Mouse (Mus musculus): Measurements from ENCODE around the gene Kifc3. TPM values are rescaled to one million over a fixed set of nuclear protein-coding genes. Genes with fewer than 3 reads are reported as not detected.

The Kifc3 gene
- total and polyA plus RNA-seq, 3 experiments: 0.16 TPM; not detected in 2

GRCm38 (mm10) chr8:95146044-95146745, 56.4 kb downstream of the Kifc3 start:
- DNase-seq (ENCODE audit: low spot score): no peak
- Histone ChIP-seq H3K4me1 (ENCODE audit: insufficient read depth, low read depth, low read length) (no peaks in the 10 kb centered on the region), H3K27me3 (ENCODE audit: insufficient read depth, low read length) (peaks cover 38% of the 10 kb centered on the region), H3K9me3 (replicated peaks) (no peaks in the 10 kb centered on the region), H3K36me3 (replicated peaks) (no peaks in the 10 kb centered on the region), H3K4me3 (ENCODE audit: low read depth, low read length) (no peak overlapping the region)
- TF ChIP-seq CTCF (IDR thresholded peaks at IDR 0.05; ENCODE audit: low read depth, low read length) (no peak), POLR2AphosphoS5 (IDR thresholded peaks at IDR 0.05; ENCODE audit: insufficient replicate concordance, low read depth, low read length) (no peak), GATA2 (IDR thresholded peaks at IDR 0.05; ENCODE audit: borderline replicate concordance, low read depth, low read length) (no peak), TAL1 (conservative IDR thresholded peaks at IDR 0.05; ENCODE audit: low read depth, low read length) (no peak), GATA1 (IDR thresholded peaks at IDR 0.05; ENCODE audit: borderline replicate concordance, low read length) (no peak)
- no peak for ATAC-seq (ENCODE audit: extremely low read depth, insufficient number of reproducible peaks, low FRiP score, poor library complexity, severe bottlenecking)

- ATAC-seq (ENCODE audit: extremely low read depth, insufficient number of reproducible peaks, low FRiP score, poor library complexity, severe bottlenecking): no peak
- no peak overlapping the region for H3K4me3 ChIP-seq (ENCODE audit: low read depth, low read length)
- H3K27me3 ChIP-seq (ENCODE audit: insufficient read depth, low read length): peaks cover 31% of the 10 kb centered on the region
- no peak for DNase-seq (ENCODE audit: low spot score)
- H3K9me3 ChIP-seq (replicated peaks): no peaks in the 10 kb centered on the region
- no peaks in the 10 kb centered on the region for H3K36me3 ChIP-seq (replicated peaks)
- H3K4me1 ChIP-seq (ENCODE audit: insufficient read depth, low read depth, low read length): no peaks in the 10 kb centered on the region
- TF ChIP-seq GATA2 (IDR thresholded peaks at IDR 0.05; ENCODE audit: borderline replicate concordance, low read depth, low read length) (no peak), POLR2AphosphoS5 (IDR thresholded peaks at IDR 0.05; ENCODE audit: insufficient replicate concordance, low read depth, low read length) (no peak), TAL1 (conservative IDR thresholded peaks at IDR 0.05; ENCODE audit: low read depth, low read length) (no peak), CTCF (IDR thresholded peaks at IDR 0.05; ENCODE audit: low read depth, low read length) (no peak)
Measured at GRCm38 (mm10) chr8:95144631-95145015, 58.0 kb downstream of the Kifc3 start.

DNA sequence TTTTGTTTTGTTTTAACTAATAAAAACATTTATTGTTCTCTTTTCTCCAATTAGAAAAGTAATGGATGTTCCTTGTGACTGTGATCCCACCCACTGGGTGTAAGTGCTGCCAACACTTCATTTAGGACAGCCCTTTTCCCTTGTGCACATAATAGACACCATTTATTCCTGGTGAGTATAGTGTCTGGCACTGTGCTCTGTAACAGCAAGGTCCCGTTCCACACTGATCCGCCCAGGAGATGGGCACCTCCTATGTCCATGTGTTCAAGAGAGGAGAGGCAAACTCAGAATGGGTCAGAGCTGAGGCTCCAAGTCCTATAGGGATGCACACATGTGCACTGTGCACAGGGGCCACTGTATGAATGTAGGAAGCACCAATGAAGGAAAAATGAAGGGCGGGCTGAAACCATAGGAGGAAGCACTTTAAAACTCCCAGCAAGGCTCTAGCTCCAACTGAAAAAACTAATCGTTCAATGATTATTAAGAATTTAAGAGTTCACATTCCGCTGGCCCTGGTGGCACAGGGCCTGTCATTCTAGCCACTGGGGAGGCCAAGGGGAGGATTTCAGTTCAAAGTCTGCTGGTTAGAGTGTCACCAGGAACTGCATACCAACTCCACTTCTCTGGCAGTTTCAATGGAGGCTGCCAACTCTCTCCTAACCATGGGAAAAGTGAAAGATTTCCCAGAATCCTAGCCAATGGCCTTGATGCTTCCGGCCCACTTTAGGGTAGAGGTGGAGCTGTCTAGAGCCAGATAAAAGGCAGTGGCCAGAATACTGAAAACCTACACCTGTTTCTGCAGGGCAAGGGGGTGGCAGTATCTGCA, 58.6 kb downstream of the Kifc3 start:
- no peaks in the 10 kb centered on the region for H3K36me3 ChIP-seq (replicated peaks)
- peaks cover 28% of the 10 kb centered on the region for H3K27me3 ChIP-seq (ENCODE audit: insufficient read depth, low read length)
- H3K9me3 ChIP-seq (replicated peaks): no peaks in the 10 kb centered on the region
- ATAC-seq (ENCODE audit: extremely low read depth, insufficient number of reproducible peaks, low FRiP score, poor library complexity, severe bottlenecking): no peak
- no peak for TF ChIP-seq TAL1 (conservative IDR thresholded peaks at IDR 0.05; ENCODE audit: low read depth, low read length)
- TF ChIP-seq POLR2AphosphoS5 (IDR thresholded peaks at IDR 0.05; ENCODE audit: insufficient replicate concordance, low read depth, low read length): no peak
- TF ChIP-seq GATA2 (IDR thresholded peaks at IDR 0.05; ENCODE audit: borderline replicate concordance, low read depth, low read length): no peak
- no peak for TF ChIP-seq CTCF (IDR thresholded peaks at IDR 0.05; ENCODE audit: low read depth, low read length)
- TF ChIP-seq GATA1 (IDR thresholded peaks at IDR 0.05; ENCODE audit: borderline replicate concordance, low read length): no peak
- H3K4me1 ChIP-seq (ENCODE audit: insufficient read depth, low read depth, low read length): no peaks in the 10 kb centered on the region
- DNase-seq (ENCODE audit: low spot score): no peak
- H3K4me3 ChIP-seq (ENCODE audit: low read depth, low read length): no peak overlapping the region

DNA sequence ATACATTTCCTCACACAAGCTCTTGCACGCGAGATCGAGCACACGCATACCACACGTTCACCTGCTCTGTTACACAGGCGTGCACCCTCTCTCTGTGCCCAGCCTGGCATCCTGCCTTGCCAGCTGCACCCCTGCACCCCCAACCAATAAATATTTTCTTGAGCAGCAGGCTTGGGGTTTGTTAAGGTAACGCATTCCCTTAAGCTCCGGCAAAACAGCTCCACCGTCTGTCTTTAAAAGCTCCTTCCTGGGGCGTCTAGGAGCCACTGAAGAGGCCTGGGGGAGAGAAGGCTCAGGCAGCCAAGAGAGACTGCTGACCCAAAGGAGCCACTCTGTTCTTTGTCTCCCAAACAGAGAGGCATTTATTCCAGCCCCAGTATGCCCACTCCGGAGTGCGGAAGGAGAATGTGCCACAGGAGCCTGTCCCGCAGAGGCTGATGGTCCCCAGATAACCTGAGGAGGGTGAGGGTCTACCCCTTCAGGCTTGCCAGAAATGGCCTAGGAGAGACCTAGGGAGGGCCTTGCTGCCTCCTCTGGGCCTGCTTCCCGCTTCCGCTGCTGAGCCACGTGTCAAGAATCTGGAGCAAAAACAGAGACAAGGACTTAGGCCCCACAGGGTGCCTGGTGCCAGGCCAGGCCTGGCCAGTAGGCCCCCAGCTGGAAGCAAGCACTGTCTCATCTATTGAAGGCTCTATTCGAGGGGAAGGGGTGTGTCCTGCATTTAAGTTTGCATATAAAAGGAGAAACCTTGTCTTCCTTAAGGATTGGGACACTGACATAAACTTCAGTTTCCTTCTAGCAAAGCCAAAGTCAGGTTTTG, 59.4 kb downstream of the Kifc3 start:
- Histone ChIP-seq H3K4me3 (ENCODE audit: low read depth, low read length) (no peak overlapping the region), H3K9me3 (replicated peaks) (no peaks in the 10 kb centered on the region), H3K4me1 (ENCODE audit: insufficient read depth, low read depth, low read length) (no peaks in the 10 kb centered on the region), H3K27me3 (ENCODE audit: insufficient read depth, low read length) (peaks cover 33% of the 10 kb centered on the region), H3K36me3 (replicated peaks) (no peaks in the 10 kb centered on the region)
- DNase-seq (ENCODE audit: low spot score) (no peak), ATAC-seq (ENCODE audit: extremely low read depth, insufficient number of reproducible peaks, low FRiP score, poor library complexity, severe bottlenecking) (no peak)
- TF ChIP-seq GATA1 (IDR thresholded peaks at IDR 0.05; ENCODE audit: borderline replicate concordance, low read length): no peak
- TF ChIP-seq POLR2AphosphoS5 (IDR thresholded peaks at IDR 0.05; ENCODE audit: insufficient replicate concordance, low read depth, low read length): no peak
- no peak for TF ChIP-seq GATA2 (IDR thresholded peaks at IDR 0.05; ENCODE audit: borderline replicate concordance, low read depth, low read length)
- TF ChIP-seq CTCF (IDR thresholded peaks at IDR 0.05; ENCODE audit: low read depth, low read length): no peak
- TF ChIP-seq TAL1 (conservative IDR thresholded peaks at IDR 0.05; ENCODE audit: low read depth, low read length): no peak

GRCm38 (mm10) chr8:95142075-95142831, 60.4 kb downstream of the Kifc3 start:
- peaks cover 43% of the 10 kb centered on the region for H3K27me3 ChIP-seq (ENCODE audit: insufficient read depth, low read length)
- DNase-seq (ENCODE audit: low spot score): no peak

More at GRCm38 (mm10) chr8:95142075-95142831, 60.4 kb downstream of the Kifc3 start:
- Histone ChIP-seq H3K4me3 (ENCODE audit: low read depth, low read length) (0 out of 2 replicates have a peak overlapping the region, but pooled peaks have one; percentile 3), H3K9me3 (replicated peaks) (no peaks in the 10 kb centered on the region), H3K36me3 (replicated peaks) (no peaks in the 10 kb centered on the region), H3K4me1 (ENCODE audit: insufficient read depth, low read depth, low read length) (no peaks in the 10 kb centered on the region)
- no peak for ATAC-seq (ENCODE audit: extremely low read depth, insufficient number of reproducible peaks, low FRiP score, poor library complexity, severe bottlenecking)
- TF ChIP-seq TAL1 (conservative IDR thresholded peaks at IDR 0.05; ENCODE audit: low read depth, low read length) (no peak), POLR2AphosphoS5 (IDR thresholded peaks at IDR 0.05; ENCODE audit: insufficient replicate concordance, low read depth, low read length) (no peak), CTCF (IDR thresholded peaks at IDR 0.05; ENCODE audit: low read depth, low read length) (no peak)
